Mouse (Mus musculus): Measurements from ENCODE around the gene Gm49405. TPM values are rescaled to one million over a fixed set of nuclear protein-coding genes. Genes with fewer than 3 reads are reported as not detected.

Gm49405 gene
- polyA plus RNA-seq (2012), result 4.1 and 6.3 TPM in 2 replicates

DNA sequence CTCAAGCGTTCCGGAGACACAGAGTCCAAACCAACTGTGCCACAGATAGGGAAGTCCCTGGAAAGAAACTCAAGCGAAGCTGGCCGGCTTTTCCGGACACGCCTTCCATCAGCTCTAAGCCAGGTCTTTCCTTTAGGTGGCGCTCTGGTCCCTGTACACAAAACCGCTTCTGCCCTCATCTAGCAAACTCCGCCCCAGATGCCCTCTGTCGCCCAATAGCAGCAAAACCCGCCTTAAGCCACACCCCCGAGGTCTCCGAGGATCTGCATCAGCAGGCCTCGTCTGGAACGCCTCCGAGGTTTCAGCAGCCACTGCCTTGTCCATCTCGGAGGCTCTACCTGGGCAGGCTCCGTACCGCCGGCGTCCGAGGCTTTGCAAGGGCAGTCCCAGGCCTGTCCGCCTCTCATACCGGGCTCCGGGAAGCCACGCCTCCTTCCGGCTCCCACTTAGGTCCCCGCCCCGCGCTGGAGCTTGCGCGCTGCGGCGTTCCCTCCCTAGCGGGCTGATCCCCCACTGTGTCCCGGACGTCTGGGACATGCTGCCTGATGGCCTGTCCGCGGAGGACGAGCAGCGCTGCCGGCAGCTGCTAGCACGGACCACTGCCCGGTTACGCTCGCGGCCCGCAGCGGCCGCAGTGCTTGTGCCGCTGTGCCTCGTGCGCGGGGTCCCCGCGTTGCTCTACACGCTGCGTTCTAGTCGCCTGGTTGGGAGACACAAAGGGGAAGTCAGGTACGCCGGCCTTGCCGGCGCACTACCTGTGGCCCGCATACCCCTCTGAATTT lies at the start of gene Gm49405, which contains the start of gene Nudt8:
TSS of gene Gm49405 (plus strand) at position 508 of the 782 bp plus-strand sequence.
TSS of gene Nudt8 (plus strand) at position 462 of the 782 bp plus-strand sequence.

DNA sequence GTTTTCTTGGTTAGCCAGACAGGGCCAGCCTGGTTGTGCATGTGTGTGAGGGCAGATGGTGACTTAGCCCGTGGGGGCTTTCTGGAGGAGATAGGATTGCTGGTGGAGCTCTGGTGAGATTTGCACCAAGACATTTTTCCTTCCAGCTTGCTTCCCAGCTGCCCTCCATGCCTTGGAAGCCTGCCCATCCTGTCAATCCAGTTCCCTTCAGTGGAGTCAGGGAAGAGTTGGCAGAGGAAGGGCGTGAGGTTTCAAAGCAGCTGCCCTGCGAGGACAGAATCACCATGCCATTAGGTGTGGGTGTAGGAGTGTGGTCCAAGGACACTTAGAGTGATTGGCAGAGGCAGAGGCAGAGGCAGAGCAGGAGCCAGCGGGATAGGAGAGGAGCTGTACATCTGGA lies 42.0 kb upstream of the Gm49405 start, which contains the start of gene Aldh3b3:
TSS of gene Aldh3b3 (plus strand) at position 176 of the 400 bp plus-strand sequence.

DNA sequence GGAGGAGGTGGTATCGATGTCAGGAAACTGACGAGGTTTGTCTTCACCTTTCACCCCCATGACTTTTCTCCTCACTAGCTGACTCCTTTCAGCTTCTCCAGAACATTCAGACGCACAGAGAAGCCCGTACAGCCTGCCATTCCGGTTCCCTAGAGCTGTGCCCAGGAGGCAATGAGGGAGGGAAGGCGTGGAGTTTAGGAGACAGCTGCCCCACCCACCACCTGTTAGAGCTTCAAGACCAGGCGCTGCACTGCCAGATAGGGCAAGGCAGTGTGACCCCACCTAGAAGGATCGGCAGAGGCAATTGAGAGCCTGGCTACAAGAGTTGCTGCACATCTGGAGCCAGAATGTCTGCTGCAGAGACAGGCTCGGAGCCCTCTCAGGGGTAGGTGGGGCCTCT lies 28.2 kb upstream of the Gm49405 start, which contains the start of gene Aldh3b2:
TSS of gene Aldh3b2 (plus strand) at position 100 of the 400 bp plus-strand sequence.

DNA sequence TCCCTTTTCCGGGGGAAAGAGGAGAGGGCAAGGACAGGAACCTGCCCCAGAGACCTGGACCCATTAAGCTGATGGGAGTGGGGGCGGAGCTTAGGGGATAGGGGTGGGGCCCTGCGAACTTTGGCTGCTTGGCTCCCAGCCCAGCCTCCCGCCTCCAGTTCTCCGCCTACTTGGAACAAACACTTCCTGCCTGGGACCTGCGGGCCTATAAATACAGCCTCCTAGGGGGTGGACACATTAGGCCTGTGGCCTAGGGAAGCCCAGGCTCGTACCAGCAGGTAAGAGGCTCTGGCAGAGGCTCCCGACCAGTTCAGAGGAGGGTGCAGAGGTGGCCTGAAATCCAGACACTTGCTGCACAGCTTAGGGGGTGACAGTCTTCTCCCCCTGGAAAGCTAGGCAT lies 14.1 kb upstream of the Gm49405 start, which contains the start of gene Acy3:
TSS of gene Acy3 (plus strand) at position 237 of the 400 bp plus-strand sequence.

DNA sequence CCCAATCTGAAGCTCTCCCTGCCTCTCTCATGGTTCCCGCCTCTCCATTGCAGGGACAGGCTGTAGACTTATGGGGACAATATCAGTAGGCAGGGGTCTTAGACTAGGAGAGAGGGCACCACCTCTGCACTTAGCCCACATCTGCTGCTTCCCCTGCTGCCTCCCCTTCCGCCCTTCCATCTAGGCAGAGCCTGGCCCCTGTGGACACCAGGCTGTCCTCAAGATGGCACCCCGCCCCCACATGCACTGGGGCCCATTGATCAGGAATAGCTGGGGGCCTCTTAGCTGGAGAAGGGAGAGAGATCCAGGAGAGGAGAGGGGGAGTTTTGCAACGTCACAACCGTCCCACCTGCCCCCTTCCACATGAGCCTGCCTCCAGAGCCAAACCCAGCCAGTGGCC lies 8.0 kb upstream of the Gm49405 start, which contains the start of gene Tbx10:
TSS of gene Tbx10 (plus strand) at position 337 of the 400 bp plus-strand sequence.

DNA sequence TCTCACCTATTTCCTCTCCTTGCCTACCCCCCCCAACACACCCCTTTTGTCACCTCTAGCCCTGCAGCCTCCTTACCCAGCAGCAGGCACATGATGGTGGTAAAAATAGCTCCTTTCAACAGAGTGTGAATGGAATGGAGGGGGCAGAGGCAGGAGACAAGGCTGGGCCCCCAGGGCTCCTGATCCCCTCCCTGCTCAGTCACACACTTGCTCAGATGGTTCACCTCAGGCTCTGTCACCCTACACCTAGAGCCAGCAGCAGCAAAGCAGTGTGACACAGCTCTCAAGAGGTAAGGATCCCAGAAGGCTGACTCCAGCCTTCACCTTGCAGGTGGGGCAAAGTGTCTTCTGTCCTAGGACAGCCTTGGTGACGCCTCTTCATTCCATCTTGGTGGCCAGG lies 2.7 kb downstream of the Gm49405 start, which contains the start of gene Doc2g:
TSS of gene Doc2g (plus strand) at position 202 of the 400 bp plus-strand sequence.

DNA sequence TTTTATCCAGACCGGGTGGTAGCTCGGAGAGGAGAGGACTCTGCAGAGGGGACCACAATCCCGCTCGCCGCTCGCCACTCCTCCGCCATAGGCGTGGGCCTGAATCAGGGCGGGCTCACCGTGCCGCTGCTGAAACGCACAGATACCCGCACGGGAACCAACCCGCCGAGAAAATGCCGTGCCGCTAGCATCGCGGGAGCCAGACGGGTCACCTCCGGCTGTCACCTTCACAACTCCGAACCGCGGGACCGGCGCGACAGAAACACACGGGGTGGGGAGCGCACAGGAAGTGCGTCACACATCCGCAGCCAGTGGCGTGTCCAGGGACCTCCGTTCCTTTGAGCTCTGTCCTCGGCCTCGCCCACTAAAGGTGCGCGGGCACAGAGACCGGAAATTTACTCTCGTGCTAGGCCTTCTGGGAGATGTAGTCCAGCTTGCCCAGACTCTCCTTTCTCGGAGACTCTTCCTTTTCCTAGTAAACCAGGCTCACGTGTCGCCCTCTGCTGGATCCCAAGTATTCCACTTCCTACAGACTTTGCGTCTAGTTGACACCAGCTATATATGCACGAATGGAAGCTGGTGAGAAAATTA lies 12.1 kb downstream of the Gm49405 start, which contains the start of gene Ndufv1:
TSS of gene Ndufv1 (minus strand) at position 375 of the 591 bp plus-strand sequence.

DNA sequence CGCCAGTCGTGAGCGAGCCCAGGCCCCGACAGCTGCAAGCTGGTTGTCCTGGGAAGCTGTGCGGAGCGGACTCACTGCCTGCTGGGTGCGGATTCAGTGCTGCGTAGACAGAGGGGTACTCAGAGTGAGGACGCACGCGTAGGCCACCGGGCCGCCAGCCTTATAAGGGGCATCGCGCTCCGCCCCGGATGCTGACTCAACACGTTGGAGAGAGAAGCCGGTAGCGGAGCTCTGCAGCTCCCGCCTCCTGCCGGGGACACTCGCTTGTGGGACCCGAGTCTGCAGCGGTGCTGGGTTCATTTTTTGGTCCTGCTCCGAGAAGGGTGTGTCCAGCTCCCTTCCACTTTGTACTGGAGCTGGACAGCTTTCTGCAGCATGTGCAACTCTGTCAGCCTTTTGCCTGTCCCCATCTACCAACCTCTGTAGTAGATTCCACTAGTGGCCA lies 37.4 kb downstream of the Gm49405 start, which contains the start of gene Gstp1:
TSS of gene Gstp1 (minus strand) at position 198 of the 445 bp plus-strand sequence.

DNA sequence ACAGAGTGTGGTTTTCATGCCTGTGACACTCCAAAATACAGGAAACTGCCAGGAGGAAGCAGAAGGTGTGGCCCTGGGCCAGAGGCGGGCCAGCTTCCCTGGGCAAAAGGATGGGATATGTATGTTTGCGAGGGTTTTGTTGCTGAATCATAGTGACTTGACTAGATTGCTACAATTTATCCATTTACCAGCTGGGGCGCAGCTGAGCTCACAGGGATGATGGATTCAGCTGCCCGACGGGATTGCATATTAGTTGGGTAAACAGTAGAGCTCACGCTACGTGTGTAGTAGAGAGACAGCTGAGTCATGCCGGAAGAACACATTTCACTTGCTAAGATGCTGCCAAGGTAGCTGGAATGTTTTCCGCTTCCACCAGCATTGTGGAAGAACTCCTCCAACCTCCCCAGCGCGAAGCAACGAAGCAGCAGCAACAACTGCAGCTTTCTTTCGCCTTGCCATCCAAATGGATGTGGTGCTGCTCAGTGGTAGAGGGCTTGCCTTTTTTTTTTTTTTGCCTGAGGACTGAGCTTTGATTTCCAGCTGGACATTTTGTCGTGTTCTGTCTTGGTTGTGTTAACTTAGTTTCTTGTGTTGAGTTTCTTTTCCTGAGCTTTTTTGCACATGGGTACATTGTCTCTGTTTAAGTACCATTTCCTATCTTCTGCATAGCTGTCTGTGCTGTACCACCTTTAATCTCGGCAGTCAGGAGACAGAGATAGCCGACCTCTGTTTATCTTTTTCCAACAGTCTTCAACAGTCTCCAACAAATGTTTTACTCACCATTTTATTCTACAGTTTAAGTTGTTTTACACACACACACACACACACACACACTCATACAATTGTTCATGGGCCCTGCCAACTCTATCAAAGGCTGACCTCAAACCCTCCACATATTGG lies 45.8 kb downstream of the Gm49405 start, which contains the start of gene Gstp2:
TSS of gene Gstp2 (minus strand) at position 58 of the 900 bp plus-strand sequence.

Other genes with a start within 250 kb of the Gm49405 start
- gene Kmt5b, start 233.2 kb upstream of the Gm49405 start, polyA plus RNA-seq (2012), result 8.5 and 15.4 TPM in 2 replicates
- 25.3 and 29.5 TPM in 2 replicates for gene Chka, start 148.9 kb upstream of the Gm49405 start, polyA plus RNA-seq (2012)
- 247 and 284 TPM in 2 replicates for gene Tcirg1, start 93.5 kb upstream of the Gm49405 start, polyA plus RNA-seq (2012)
- 133 and 144 TPM in 2 replicates for gene Ndufs8, start 87.9 kb upstream of the Gm49405 start, polyA plus RNA-seq (2012)
- 5.0 and 8.2 TPM in 2 replicates for gene Aldh3b1, start 70.8 kb upstream of the Gm49405 start, polyA plus RNA-seq (2012)
- 182 and 302 TPM in 2 replicates for gene Unc93b1, start 65.4 kb upstream of the Gm49405 start, polyA plus RNA-seq (2012)
- 0.06 and 0.10 TPM in 2 replicates for gene Aldh3b3, start 42.0 kb upstream of the Gm49405 start, polyA plus RNA-seq (2012)
- 0.24 TPM in 1 of 2 replicates, not detected in the other for gene Aldh3b2, start 28.3 kb upstream of the Gm49405 start, polyA plus RNA-seq (2012)
- 7.7 and 8.3 TPM in 2 replicates for gene Acy3, start 14.1 kb upstream of the Gm49405 start, polyA plus RNA-seq (2012)
- not detected in 2 replicates for gene Tbx10, start 7.9 kb upstream of the Gm49405 start, polyA plus RNA-seq (2012)
- 14.7 and 18.3 TPM in 2 replicates for gene Nudt8, start within 50 bp of the Gm49405 start, polyA plus RNA-seq (2012)
- 10.4 and 16.4 TPM in 2 replicates for gene Doc2g, start 2.7 kb downstream of the Gm49405 start, polyA plus RNA-seq (2012)
- 247 and 250 TPM in 2 replicates for gene Ndufv1, start 12.2 kb downstream of the Gm49405 start, polyA plus RNA-seq (2012)
- gene Gstp1, start 37.4 kb downstream of the Gm49405 start, polyA plus RNA-seq (2012), result 122 and 136 TPM in 2 replicates
- 1.7 TPM in 1 of 2 replicates, not detected in the other for gene Gstp2, start 45.4 kb downstream of the Gm49405 start, polyA plus RNA-seq (2012)
- gene Gstp3, start 58.9 kb downstream of the Gm49405 start, polyA plus RNA-seq (2012), result 0.79 and 1.2 TPM in 2 replicates
- not detected in 2 replicates for gene Cabp2, start 81.0 kb downstream of the Gm49405 start, polyA plus RNA-seq (2012)
- gene Cdk2ap2, start 96.6 kb downstream of the Gm49405 start, polyA plus RNA-seq (2012), result 126 and 175 TPM in 2 replicates
- gene Pitpnm1, start 99.4 kb downstream of the Gm49405 start, polyA plus RNA-seq (2012), result 67.2 and 92.9 TPM in 2 replicates
- 114 and 132 TPM in 2 replicates for gene Aip, start 125.2 kb downstream of the Gm49405 start, polyA plus RNA-seq (2012)
- 0.03 TPM in 1 of 2 replicates, not detected in the other for gene Gpr152, start 139.2 kb downstream of the Gm49405 start, polyA plus RNA-seq (2012)
- gene Cabp4, start 143.4 kb downstream of the Gm49405 start, polyA plus RNA-seq (2012), result 0.14 and 0.15 TPM in 2 replicates
- gene Coro1b, start 148.0 kb downstream of the Gm49405 start, polyA plus RNA-seq (2012), result 166 and 202 TPM in 2 replicates
- gene Ptprcap, start 153.0 kb downstream of the Gm49405 start, polyA plus RNA-seq (2012), result 508 and 717 TPM in 2 replicates
- gene Rps6kb2, start 162.7 kb downstream of the Gm49405 start, polyA plus RNA-seq (2012), result 88.1 and 93.8 TPM in 2 replicates
- 5.7 and 6.3 TPM in 2 replicates for gene Carns1, start 174.9 kb downstream of the Gm49405 start, polyA plus RNA-seq (2012)
- gene Tbc1d10c, start 190.7 kb downstream of the Gm49405 start, polyA plus RNA-seq (2012), result 58.6 and 71.5 TPM in 2 replicates
- 614 and 638 TPM in 2 replicates for gene Ppp1ca, start 191.4 kb downstream of the Gm49405 start, polyA plus RNA-seq (2012)
- gene Rad9a, start 201.0 kb downstream of the Gm49405 start, polyA plus RNA-seq (2012), result 27.8 and 31.6 TPM in 2 replicates
- 12.5 and 17.5 TPM in 2 replicates for gene Clcf1, start 213.6 kb downstream of the Gm49405 start, polyA plus RNA-seq (2012)
- gene AC109138.7, start 213.7 kb downstream of the Gm49405 start, polyA plus RNA-seq (2012), result 33.8 and 36.5 TPM in 2 replicates
- 38.1 and 42.7 TPM in 2 replicates for gene Pold4, start 231.3 kb downstream of the Gm49405 start, polyA plus RNA-seq (2012)